Mouse (Mus musculus): Measurements from ENCODE around the gene March6. TPM values are rescaled to one million over a fixed set of nuclear protein-coding genes. Genes with fewer than 3 reads are reported as not detected.

Gene March6
- 40.5 and 41.5 TPM in 2 replicates for polyA plus RNA-seq (2014; fragmentation: Nextera tagmentation; extraction: Ambion mirVana)

- peak within 1 kb of the TSS; percentile 93 for H3K9ac ChIP-seq (ENCODE audit: low read length)
- peak within 1 kb of the TSS; percentile 96 for H3K27ac ChIP-seq (replicated peaks; ENCODE audit: low read depth, low read length)
- peaks cover 5% of the 10 kb centered on the region for H3K4me1 ChIP-seq (ENCODE audit: control insufficient read depth, insufficient read depth, low read length)
- no peaks in the 10 kb centered on the region for H3K9me3 ChIP-seq (ENCODE audit: control insufficient read depth, low read length)
- no peaks in the 10 kb centered on the region; the same call in 1 of the 2 replicates for H3K36me3 ChIP-seq (ENCODE audit: control insufficient read depth, insufficient read depth, low read length)
- peak within 1 kb of the TSS; percentile 97 for H3K4me3 ChIP-seq (ENCODE audit: low read depth, low read length)
- DNase-seq (ENCODE audit: low spot score) (peak; percentile 92), ATAC-seq (ENCODE audit: insufficient number of reproducible peaks, low FRiP score, low TSS enrichment, low read depth) (peak; percentile 91)
- no peaks in the 10 kb centered on the region for H3K27me3 ChIP-seq (ENCODE audit: control insufficient read depth, insufficient read depth, low read length)
- under 1% methylated on average over 99 of the region's 132 CpGs for WGBS
- H3K4me2 ChIP-seq (ENCODE audit: low read depth, severe bottlenecking), result peak within 1 kb of the TSS; percentile 65
Measured at GRCm38 (mm10) chr15:31530659-31531445, at the start of gene March6. March6 (minus strand) TSS chr15:31531053.

- Histone ChIP-seq H3K4me3 (ENCODE audit: low read depth, low read length) (no peak overlapping the region), H3K4me2 (ENCODE audit: low read depth, severe bottlenecking) (no peak overlapping the region), H3K27ac (replicated peaks; ENCODE audit: low read depth, low read length) (no peak overlapping the region), H3K27me3 (ENCODE audit: control insufficient read depth, insufficient read depth, low read length) (no peaks in the 10 kb centered on the region), H3K9me3 (ENCODE audit: control insufficient read depth, low read length) (no peaks in the 10 kb centered on the region), H3K4me1 (ENCODE audit: control insufficient read depth, insufficient read depth, low read length) (no peaks in the 10 kb centered on the region), H3K9ac (ENCODE audit: low read length) (no peak overlapping the region), H3K36me3 (ENCODE audit: control insufficient read depth, insufficient read depth, low read length) (no peaks in the 10 kb centered on the region)
- DNase-seq (ENCODE audit: low spot score) (no peak), ATAC-seq (ENCODE audit: insufficient number of reproducible peaks, low FRiP score, low TSS enrichment, low read depth) (no peak)
- 73% methylated on average over 5 of the region's 5 CpGs for WGBS
Measured at GRCm38 (mm10) chr15:31576076-31576475, 45.2 kb upstream of the March6 start.

- Histone ChIP-seq H3K4me2 (ENCODE audit: low read depth, severe bottlenecking) (no peak overlapping the region), H3K9ac (ENCODE audit: low read length) (no peak overlapping the region), H3K27ac (replicated peaks; ENCODE audit: low read depth, low read length) (no peak overlapping the region), H3K36me3 (ENCODE audit: control insufficient read depth, insufficient read depth, low read length) (no peaks in the 10 kb centered on the region), H3K9me3 (ENCODE audit: control insufficient read depth, low read length) (no peaks in the 10 kb centered on the region), H3K27me3 (ENCODE audit: control insufficient read depth, insufficient read depth, low read length) (no peaks in the 10 kb centered on the region), H3K4me1 (ENCODE audit: control insufficient read depth, insufficient read depth, low read length) (no peaks in the 10 kb centered on the region), H3K4me3 (ENCODE audit: low read depth, low read length) (no peak overlapping the region)
- DNase-seq (ENCODE audit: low spot score), result no peak
- ATAC-seq (ENCODE audit: insufficient number of reproducible peaks, low FRiP score, low TSS enrichment, low read depth), result no peak
Measured at GRCm38 (mm10) chr15:31573692-31574091, 42.8 kb upstream of the March6 start.

GRCm38 (mm10) chr15:31573287-31573686, 42.4 kb upstream of the March6 start:
- H3K9ac ChIP-seq (ENCODE audit: low read length), result no peak overlapping the region
- no peak overlapping the region for H3K27ac ChIP-seq (replicated peaks; ENCODE audit: low read depth, low read length)
- ATAC-seq (ENCODE audit: insufficient number of reproducible peaks, low FRiP score, low TSS enrichment, low read depth), result no peak
- H3K9me3 ChIP-seq (ENCODE audit: control insufficient read depth, low read length), result no peaks in the 10 kb centered on the region
- no peak overlapping the region for H3K4me3 ChIP-seq (ENCODE audit: low read depth, low read length)
- no peak for DNase-seq (ENCODE audit: low spot score)
- no peaks in the 10 kb centered on the region for H3K27me3 ChIP-seq (ENCODE audit: control insufficient read depth, insufficient read depth, low read length)
- H3K4me2 ChIP-seq (ENCODE audit: low read depth, severe bottlenecking), result no peak overlapping the region
- WGBS, result 91% methylated on average over 4 of the region's 4 CpGs
- no peaks in the 10 kb centered on the region for H3K36me3 ChIP-seq (ENCODE audit: control insufficient read depth, insufficient read depth, low read length)
- H3K4me1 ChIP-seq (ENCODE audit: control insufficient read depth, insufficient read depth, low read length), result no peaks in the 10 kb centered on the region

- no peaks in the 10 kb centered on the region for H3K4me1 ChIP-seq (ENCODE audit: control insufficient read depth, insufficient read depth, low read length)
- H3K27ac ChIP-seq (replicated peaks; ENCODE audit: low read depth, low read length), result no peak overlapping the region
- ATAC-seq (ENCODE audit: insufficient number of reproducible peaks, low FRiP score, low TSS enrichment, low read depth) (no peak), DNase-seq (ENCODE audit: low spot score) (no peak)
- H3K4me2 ChIP-seq (ENCODE audit: low read depth, severe bottlenecking), result no peak overlapping the region
- H3K9me3 ChIP-seq (ENCODE audit: control insufficient read depth, low read length), result no peaks in the 10 kb centered on the region
- no peaks in the 10 kb centered on the region for H3K36me3 ChIP-seq (ENCODE audit: control insufficient read depth, insufficient read depth, low read length)
- no peak overlapping the region for H3K9ac ChIP-seq (ENCODE audit: low read length)
- H3K4me3 ChIP-seq (ENCODE audit: low read depth, low read length), result no peak overlapping the region
- H3K27me3 ChIP-seq (ENCODE audit: control insufficient read depth, insufficient read depth, low read length), result no peaks in the 10 kb centered on the region
- 87% methylated on average over 16 of the region's 16 CpGs for WGBS
Measured at GRCm38 (mm10) chr15:31571906-31572722, 41.3 kb upstream of the March6 start.

- Histone ChIP-seq H3K9me3 (ENCODE audit: control insufficient read depth, low read length) (no peaks in the 10 kb centered on the region), H3K36me3 (ENCODE audit: control insufficient read depth, insufficient read depth, low read length) (no peaks in the 10 kb centered on the region), H3K27ac (replicated peaks; ENCODE audit: low read depth, low read length) (no peak overlapping the region), H3K27me3 (ENCODE audit: control insufficient read depth, insufficient read depth, low read length) (no peaks in the 10 kb centered on the region), H3K4me1 (ENCODE audit: control insufficient read depth, insufficient read depth, low read length) (no peaks in the 10 kb centered on the region), H3K4me3 (ENCODE audit: low read depth, low read length) (no peak overlapping the region), H3K4me2 (ENCODE audit: low read depth, severe bottlenecking) (no peak overlapping the region), H3K9ac (ENCODE audit: low read length) (no peak overlapping the region)
- WGBS, result 91% methylated on average over 8 of the region's 8 CpGs
- ATAC-seq (ENCODE audit: insufficient number of reproducible peaks, low FRiP score, low TSS enrichment, low read depth) (no peak), DNase-seq (ENCODE audit: low spot score) (no peak)
Measured at GRCm38 (mm10) chr15:31570959-31571358, 40.1 kb upstream of the March6 start.

- ATAC-seq (ENCODE audit: insufficient number of reproducible peaks, low FRiP score, low TSS enrichment, low read depth), result no peak
- no peak overlapping the region for H3K9ac ChIP-seq (ENCODE audit: low read length)
- H3K27ac ChIP-seq (replicated peaks; ENCODE audit: low read depth, low read length), result no peak overlapping the region
- H3K27me3 ChIP-seq (ENCODE audit: control insufficient read depth, insufficient read depth, low read length), result no peaks in the 10 kb centered on the region
- no peaks in the 10 kb centered on the region for H3K4me1 ChIP-seq (ENCODE audit: control insufficient read depth, insufficient read depth, low read length)
- no peak for DNase-seq (ENCODE audit: low spot score)
- no peaks in the 10 kb centered on the region for H3K9me3 ChIP-seq (ENCODE audit: control insufficient read depth, low read length)
- no peak overlapping the region for H3K4me3 ChIP-seq (ENCODE audit: low read depth, low read length)
- WGBS, result 77% methylated on average over 9 of the region's 9 CpGs
- H3K36me3 ChIP-seq (ENCODE audit: control insufficient read depth, insufficient read depth, low read length), result no peaks in the 10 kb centered on the region
- no peak overlapping the region for H3K4me2 ChIP-seq (ENCODE audit: low read depth, severe bottlenecking)
Measured at GRCm38 (mm10) chr15:31569325-31570022, 38.6 kb upstream of the March6 start.

GRCm38 (mm10) chr15:31568581-31568996, 37.7 kb upstream of the March6 start:
- H3K9ac ChIP-seq (ENCODE audit: low read length), result no peak overlapping the region; the same call in 1 of the 2 replicates
- H3K4me1 ChIP-seq (ENCODE audit: control insufficient read depth, insufficient read depth, low read length), result no peaks in the 10 kb centered on the region
- no peaks in the 10 kb centered on the region for H3K9me3 ChIP-seq (ENCODE audit: control insufficient read depth, low read length)
- no peak overlapping the region for H3K4me2 ChIP-seq (ENCODE audit: low read depth, severe bottlenecking)
- no peak for ATAC-seq (ENCODE audit: insufficient number of reproducible peaks, low FRiP score, low TSS enrichment, low read depth)
- DNase-seq (ENCODE audit: low spot score), result peak; percentile 36
- H3K36me3 ChIP-seq (ENCODE audit: control insufficient read depth, insufficient read depth, low read length), result no peaks in the 10 kb centered on the region
- no peak overlapping the region for H3K27ac ChIP-seq (replicated peaks; ENCODE audit: low read depth, low read length)
- H3K4me3 ChIP-seq (ENCODE audit: low read depth, low read length), result no peak overlapping the region
- no peaks in the 10 kb centered on the region for H3K27me3 ChIP-seq (ENCODE audit: control insufficient read depth, insufficient read depth, low read length)
- 19% methylated on average over 12 of the region's 12 CpGs for WGBS
